Mouse (Mus musculus): ENCODE measurements around the gene Amy2a2. TPM values are rescaled to one million over a fixed set of nuclear protein-coding genes. Genes with fewer than 3 reads are reported as not detected.
"Not testable (repeated sequence)": the region's sequence is repeated elsewhere in the genome, so short reads cannot be mapped to it uniquely, and the experiment has no call there.

Amy2a2 gene
- not detected in 2 replicates for polyA plus RNA-seq (2012; rRNA removed)

DNA sequence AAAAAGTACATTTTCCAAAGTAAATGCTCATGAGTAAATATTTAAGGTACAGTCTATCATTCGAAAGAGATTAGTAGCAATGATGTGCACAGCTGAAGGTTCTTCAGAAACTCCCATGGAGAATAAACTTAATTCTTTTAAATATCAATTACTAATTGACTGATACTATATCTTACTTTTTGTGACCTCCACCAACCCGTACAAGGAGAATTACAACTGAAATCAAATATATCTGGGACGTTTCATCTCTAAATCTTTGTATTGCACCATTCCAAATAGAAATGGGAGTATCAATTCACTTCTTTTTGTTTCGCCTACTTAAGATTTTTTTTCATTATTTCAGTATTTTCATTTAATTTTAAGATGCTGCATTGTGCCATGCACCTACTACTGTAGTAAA lies at the start of gene Amy2a2:
Gene Amy2a2 (minus strand): TSS at position 101 of the 400 bp plus-strand sequence.
- DNase-seq; H3K4me1 ChIP-seq (ENCODE audit: control insufficient read depth, insufficient read depth, low read length); H3K27ac ChIP-seq (ENCODE audit: insufficient read depth, low read depth, low read length); H3K27me3 ChIP-seq (replicated peaks; ENCODE audit: control insufficient read depth, insufficient read depth, low read length); H3K36me3 ChIP-seq (ENCODE audit: control insufficient read depth, insufficient read depth, low read length); H3K4me3 ChIP-seq (ENCODE audit: insufficient read depth, low read depth, low read length): not testable (repeated sequence)
- WGBS, result no CpG with 5 or more reads among the region's 4 CpGs

DNA sequence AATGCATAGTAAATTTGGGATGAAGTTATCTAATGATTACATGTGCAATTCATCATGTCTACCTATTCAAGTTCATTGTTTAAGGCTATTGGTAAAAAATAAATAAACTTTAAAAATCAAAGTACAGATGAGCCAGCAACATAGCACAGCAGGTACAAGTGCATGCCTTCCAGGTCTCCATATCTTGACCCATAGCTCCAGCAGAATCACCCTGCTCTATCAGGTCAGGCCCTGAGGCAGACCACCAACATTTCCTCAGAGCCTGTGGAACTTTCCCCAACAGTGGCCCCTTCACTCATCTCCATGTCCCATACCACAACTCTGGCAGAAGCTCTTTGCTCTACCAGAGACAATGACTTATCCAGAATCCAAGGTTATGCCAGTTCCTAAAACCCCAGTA lies 11.0 kb downstream of the Amy2a2 start:
- H3K36me3 ChIP-seq (ENCODE audit: control insufficient read depth, insufficient read depth, low read length); DNase-seq; H3K4me1 ChIP-seq (ENCODE audit: control insufficient read depth, insufficient read depth, low read length); H3K4me3 ChIP-seq (ENCODE audit: insufficient read depth, low read depth, low read length); H3K27ac ChIP-seq (ENCODE audit: insufficient read depth, low read depth, low read length); H3K27me3 ChIP-seq (replicated peaks; ENCODE audit: control insufficient read depth, insufficient read depth, low read length): not testable (repeated sequence)

DNA sequence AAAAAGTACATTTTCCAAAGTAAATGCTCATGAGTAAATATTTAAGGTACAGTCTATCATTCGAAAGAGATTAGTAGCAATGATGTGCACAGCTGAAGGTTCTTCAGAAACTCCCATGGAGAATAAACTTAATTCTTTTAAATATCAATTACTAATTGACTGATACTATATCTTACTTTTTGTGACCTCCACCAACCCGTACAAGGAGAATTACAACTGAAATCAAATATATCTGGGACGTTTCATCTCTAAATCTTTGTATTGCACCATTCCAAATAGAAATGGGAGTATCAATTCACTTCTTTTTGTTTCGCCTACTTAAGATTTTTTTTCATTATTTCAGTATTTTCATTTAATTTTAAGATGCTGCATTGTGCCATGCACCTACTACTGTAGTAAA lies 32.5 kb downstream of the Amy2a2 start, which contains the start of gene Amy2a3:
Gene Amy2a3 (minus strand): TSS at position 101 of the 400 bp plus-strand sequence.
- not testable (repeated sequence) for H3K27ac ChIP-seq (ENCODE audit: insufficient read depth, low read depth, low read length); H3K27me3 ChIP-seq (replicated peaks; ENCODE audit: control insufficient read depth, insufficient read depth, low read length); H3K36me3 ChIP-seq (ENCODE audit: control insufficient read depth, insufficient read depth, low read length); H3K4me3 ChIP-seq (ENCODE audit: insufficient read depth, low read depth, low read length); H3K4me1 ChIP-seq (ENCODE audit: control insufficient read depth, insufficient read depth, low read length); DNase-seq
- no CpG with 5 or more reads among the region's 4 CpGs for WGBS

DNA sequence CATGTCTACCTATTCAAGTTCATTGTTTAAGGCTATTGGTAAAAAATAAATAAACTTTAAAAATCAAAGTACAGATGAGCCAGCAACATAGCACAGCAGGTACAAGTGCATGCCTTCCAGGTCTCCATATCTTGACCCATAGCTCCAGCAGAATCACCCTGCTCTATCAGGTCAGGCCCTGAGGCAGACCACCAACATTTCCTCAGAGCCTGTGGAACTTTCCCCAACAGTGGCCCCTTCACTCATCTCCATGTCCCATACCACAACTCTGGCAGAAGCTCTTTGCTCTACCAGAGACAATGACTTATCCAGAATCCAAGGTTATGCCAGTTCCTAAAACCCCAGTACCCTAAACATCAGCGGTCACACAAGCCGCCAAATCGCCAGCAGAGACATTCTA lies 43.5 kb downstream of the Amy2a2 start:
- H3K27me3 ChIP-seq (replicated peaks; ENCODE audit: control insufficient read depth, insufficient read depth, low read length); H3K36me3 ChIP-seq (ENCODE audit: control insufficient read depth, insufficient read depth, low read length); H3K4me3 ChIP-seq (ENCODE audit: insufficient read depth, low read depth, low read length); H3K27ac ChIP-seq (ENCODE audit: insufficient read depth, low read depth, low read length); DNase-seq; H3K4me1 ChIP-seq (ENCODE audit: control insufficient read depth, insufficient read depth, low read length): not testable (repeated sequence)
- WGBS, result no CpG with 5 or more reads among the region's 3 CpGs

Other genes starting within 250 kb of the Amy2a2 start
- gene Amy2a5, start 97.8 kb downstream of the Amy2a2 start, polyA plus RNA-seq (2012; rRNA removed), result not detected in 2 replicates
- gene Amy2a4, start 65.2 kb downstream of the Amy2a2 start, polyA plus RNA-seq (2012; rRNA removed), result not detected in 2 replicates
- not detected in 2 replicates for gene Amy2a3, start 32.6 kb downstream of the Amy2a2 start, polyA plus RNA-seq (2012; rRNA removed)
- not detected in 2 replicates for gene Amy2a1, start 175.8 kb upstream of the Amy2a2 start, polyA plus RNA-seq (2012; rRNA removed)